Mouse (Mus musculus): ENCODE measurements around the gene Bdh1.

GRCm38 (mm10) chr16:31460506-31460905, 38.4 kb downstream of the Bdh1 start:
- TF ChIP-seq CTCF (IDR thresholded peaks at IDR 0.05; ENCODE audit: borderline replicate concordance, control insufficient read depth, extremely low read depth, insufficient read depth, low read length, poor library complexity) = no peak
- TF ChIP-seq POLR2A (IDR thresholded peaks at IDR 0.05; ENCODE audit: control insufficient read depth, extremely low read depth, insufficient read depth, low read length, poor library complexity) = no peak

Data from thymus, adult 2 months (tissue).